Mouse (Mus musculus) gastrocnemius, postnatal 10 days (tissue): ENCODE measurements around the gene Amy2a1. TPM values are rescaled to one million over a fixed set of nuclear protein-coding genes. Genes with fewer than 3 reads are reported as not detected.
"Not testable (repeated sequence)": the region's sequence is repeated elsewhere in the genome, so short reads cannot be mapped to it uniquely, and the experiment has no call there.

Source experiments
- DNase-seq: peaks from one replicate; pipeline ENCODE4 v3.0.0; 2021; ENCODE audit warnings: mixed read lengths
- long read RNA-seq, 2 experiments: library from polyadenylated mRNA; stranded (forward); transcript quantifications; one replicate each; pipeline ENCODE4 v2.0.0; 2021
- total RNA-seq, 2 experiments: library from RNA; stranded (reverse); gene quantifications; 2 replicates each; pipeline ENCODE4 v1.2.3; 2021

Amy2a1 gene
- total RNA-seq = not detected
- long read RNA-seq, experiment 1 = 0 reads
- long read RNA-seq, experiment 2 = 0 reads

DNA sequence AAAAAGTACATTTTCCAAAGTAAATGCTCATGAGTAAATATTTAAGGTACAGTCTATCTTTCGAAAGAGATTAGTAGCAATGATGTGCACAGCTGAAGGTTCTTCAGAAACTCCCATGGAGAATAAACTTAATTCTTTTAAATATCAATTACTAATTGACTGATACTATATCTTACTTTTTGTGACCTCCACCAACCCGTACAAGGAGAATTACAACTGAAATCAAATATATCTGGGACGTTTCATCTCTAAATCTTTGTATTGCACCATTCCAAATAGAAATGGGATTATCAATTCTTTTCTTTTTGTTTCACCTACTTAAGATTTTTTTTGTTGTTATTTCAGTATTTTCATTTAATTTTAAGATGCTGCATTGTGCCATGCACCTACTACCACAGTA, at the start of gene Amy2a1:
TSS of gene Amy2a1 (minus strand) at position 101 of the 400 bp plus-strand sequence.
- not testable (repeated sequence) for DNase-seq

- no peak for DNase-seq
These were observed 42.4 kb upstream of the Amy2a1 start for GRCm38 (mm10) chr3:113574578-113574977.

DNA sequence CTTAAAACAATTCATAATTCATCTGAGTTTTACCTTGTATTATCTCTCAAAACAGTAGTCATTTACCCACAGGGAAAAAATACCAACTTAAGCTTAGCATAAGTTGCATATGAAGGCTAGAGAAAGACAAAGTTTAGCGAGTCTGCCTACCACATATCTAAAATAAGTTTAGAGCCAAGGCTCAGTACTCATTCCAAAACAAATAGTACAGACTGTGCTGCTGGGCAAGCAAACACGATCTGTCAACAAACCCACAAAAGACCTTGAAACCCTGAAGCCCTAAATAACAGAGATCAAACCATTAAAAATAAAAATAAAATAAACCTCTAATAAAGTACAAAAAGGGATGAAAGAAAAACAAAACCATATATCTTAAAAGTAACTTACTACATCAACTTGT, 41.9 kb upstream of the Amy2a1 start:
- no peak for DNase-seq

GRCm38 (mm10) chr3:113572158-113572557, 39.9 kb upstream of the Amy2a1 start:
- DNase-seq = no peak

DNA sequence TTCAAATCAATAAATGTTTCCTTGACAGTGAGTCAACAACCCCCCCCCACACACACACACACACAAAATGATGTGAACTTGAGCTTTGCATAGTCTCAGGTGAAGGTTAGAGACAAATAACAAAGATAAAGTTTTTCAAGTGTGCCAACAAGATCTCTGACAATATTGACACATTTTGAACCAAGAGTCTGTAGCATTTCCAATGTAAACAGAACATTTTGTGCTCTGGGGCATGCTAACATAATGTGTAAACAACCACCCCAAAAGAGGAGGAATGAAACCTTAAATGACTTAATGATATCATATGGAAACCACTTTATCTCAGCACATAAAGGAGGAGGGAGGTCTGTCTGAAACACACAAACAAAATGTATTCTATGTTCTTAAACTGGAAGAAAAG, 7.5 kb upstream of the Amy2a1 start:
- DNase-seq = no peak

Other genes starting within 250 kb of the Amy2a1 start
- not detected for gene Amy2a4, start 241.0 kb downstream of the Amy2a1 start, total RNA-seq
- not detected for gene Amy2a3, start 208.4 kb downstream of the Amy2a1 start, total RNA-seq
- gene Amy2a2, start 175.8 kb downstream of the Amy2a1 start, total RNA-seq = not detected
- under 1 TPM; 0.72 to 0.85 TPM for gene Amy1, start 74.3 kb upstream of the Amy2a1 start, total RNA-seq
- 10 to 100 TPM in 1 of 2 experiments, 1 to 10 TPM in 1; 8.1 to 10.5 TPM for gene Rnpc3, start 97.7 kb upstream of the Amy2a1 start, total RNA-seq